Mouse (Mus musculus): ENCODE data around the gene Coa3. TPM values are rescaled to one million over a fixed set of nuclear protein-coding genes. Genes with fewer than 3 reads are reported as not detected.

The Coa3 gene
- polyA plus RNA-seq, 1 experiment, result 336 TPM

DNA sequence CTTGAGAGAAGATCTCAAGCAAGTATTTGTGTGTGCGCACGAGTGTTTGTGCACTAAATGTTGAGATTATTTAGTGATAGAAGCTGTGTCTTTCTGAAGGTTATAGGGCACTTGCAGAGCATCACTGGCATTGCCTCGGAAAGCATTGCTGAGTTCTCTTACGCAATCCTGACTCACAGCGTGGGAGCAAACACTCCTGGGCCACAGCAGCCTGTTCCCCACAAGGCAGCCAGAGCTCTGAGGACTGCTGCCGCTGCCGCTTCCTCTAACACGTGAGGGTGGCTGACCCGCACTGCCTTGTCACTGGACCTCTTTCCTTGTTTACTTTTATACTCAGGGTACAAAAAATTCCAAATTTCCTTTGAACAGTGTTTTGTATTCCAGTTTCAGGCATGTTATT lies 8.4 kb upstream of the Coa3 start:
- 71% methylated on average over 9 of the region's 9 CpGs for WGBS
- no peak for DNase-seq (ENCODE audit: low read depth, low spot score)

DNA sequence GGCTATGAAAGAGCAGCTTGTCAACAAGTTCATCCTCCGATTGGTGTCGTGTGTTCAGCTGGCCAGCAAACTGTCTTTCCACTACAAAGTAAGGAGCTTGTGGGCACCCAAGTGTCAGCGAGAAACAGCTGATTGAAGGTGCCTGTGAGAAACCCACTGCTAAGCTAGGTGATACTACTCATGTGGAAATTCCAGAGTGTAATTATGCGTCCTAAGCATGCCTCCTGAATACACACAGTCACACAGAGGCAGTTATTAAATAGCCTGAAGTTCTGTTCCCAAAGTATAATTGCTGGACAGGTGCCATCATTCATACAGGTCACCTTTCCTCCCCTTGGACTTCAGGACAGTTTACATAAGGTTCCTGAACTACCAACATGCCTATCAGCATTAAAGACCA lies 4.9 kb upstream of the Coa3 start:
- DNase-seq (ENCODE audit: low read depth, low spot score), result no peak
- WGBS, result 27% methylated on average over 4 of the region's 4 CpGs

DNA sequence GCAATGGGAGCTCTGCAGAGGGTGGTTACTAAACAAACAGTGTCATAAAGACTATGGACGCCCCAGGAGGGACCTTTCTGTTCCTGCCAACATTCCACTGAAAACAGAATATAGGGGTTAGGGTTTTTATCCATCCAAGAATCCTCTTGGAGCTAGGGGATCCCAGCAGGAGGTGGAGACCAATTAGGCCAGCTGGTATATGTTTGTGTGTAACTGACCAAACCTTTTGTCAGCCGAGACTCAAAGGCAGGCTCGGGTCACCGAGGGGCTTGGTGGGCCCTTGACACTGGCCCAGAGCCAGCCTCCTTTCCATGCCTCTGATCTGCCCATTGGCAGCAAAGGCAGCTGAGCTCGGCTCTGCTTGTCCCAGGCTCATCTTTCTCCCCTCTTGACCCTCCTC lies 4.0 kb upstream of the Coa3 start:
- 11% methylated on average over 5 of the region's 5 CpGs for WGBS
- DNase-seq (ENCODE audit: low read depth, low spot score), result no peak

DNA sequence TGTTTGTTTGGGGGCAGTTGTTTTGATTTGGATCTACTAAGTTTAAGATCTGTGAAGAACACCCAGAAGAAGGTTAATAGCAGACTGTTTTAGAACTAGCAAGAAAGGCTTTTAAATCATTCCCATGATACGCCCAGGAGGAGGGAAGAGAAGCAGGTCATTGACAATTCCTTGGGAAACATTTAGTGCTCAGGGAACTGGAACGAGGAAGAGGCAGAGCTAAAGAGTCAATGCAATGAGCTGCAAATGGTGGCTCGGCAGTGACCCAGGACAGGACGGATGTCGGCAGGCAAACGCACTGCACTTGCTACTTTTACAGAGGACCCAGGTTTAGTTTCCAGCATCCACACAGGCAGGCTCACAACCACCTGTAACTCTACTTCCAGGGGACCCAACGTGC lies 1.9 kb upstream of the Coa3 start:
- no peak for DNase-seq (ENCODE audit: low read depth, low spot score)
- WGBS, result 44% methylated on average over 7 of the region's 7 CpGs

DNA sequence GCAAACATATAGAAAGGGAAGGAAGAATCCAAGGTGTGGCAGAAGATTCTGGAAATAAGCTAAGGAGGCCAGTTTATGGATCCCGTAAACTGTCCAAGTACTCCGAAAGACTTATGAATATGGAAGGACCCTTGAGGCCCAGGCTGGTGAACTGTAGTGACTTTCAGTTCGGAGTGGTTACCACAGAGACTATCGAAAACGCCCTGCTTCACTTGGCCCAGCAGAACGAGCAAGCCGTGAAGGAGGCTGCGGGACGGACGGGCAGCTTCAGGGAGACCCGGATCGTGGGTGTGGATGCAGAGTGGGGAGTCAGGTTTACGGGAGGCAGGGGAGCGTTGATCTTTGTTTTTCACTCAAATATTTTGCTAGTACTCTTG lies 267 bp upstream of the Coa3 start:
- WGBS, result 46% methylated on average over 14 of the region's 14 CpGs

DNA sequence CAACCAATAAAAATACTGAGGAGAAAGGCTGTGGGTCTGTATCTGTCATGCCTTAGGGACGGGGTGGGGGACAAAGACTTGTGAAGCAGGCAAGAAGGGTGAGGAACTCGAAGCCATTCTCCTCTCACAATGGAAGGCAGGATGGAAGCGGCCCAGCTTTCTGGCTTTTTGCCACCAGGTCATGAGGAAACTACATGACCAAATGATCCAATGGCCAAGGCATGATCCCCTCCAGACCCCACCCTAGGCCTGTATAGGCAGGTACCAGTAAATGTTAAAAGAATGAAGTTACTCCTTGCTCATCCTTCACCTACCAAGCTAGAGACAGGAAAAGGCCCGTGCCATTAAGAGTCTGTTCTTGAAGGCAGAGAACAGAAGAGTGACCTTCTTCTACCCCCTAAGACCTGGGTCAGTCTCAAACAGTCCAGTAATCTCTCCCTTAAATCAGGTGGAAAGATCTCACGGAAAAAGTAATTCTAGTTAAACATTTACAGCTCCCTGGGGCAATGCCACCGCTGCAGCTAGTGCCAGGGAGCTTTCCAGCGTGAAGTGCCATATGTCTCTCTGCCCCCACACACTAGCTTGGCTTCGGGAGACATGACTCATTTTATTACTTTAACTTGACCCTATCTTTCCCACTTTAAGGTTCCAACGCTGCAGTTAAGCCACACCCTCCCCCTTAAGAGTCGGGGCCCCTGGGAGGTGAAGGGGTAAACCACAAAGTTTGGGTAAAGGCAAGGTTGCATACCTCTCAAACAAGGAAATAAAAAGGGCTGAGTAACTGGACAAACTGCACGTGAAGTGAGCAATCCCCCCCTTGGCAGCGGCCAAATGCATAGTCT lies 1.3 kb downstream of the Coa3 start:
- peak; percentile 85 for DNase-seq (ENCODE audit: low read depth, low spot score)
- WGBS, result 25% methylated on average over 12 of the region's 12 CpGs

More for the DNA sequence above, 267 bp upstream of the Coa3 start:
- DNase-seq (ENCODE audit: low read depth, low spot score), result no peak

- 45% methylated on average over 27 of the region's 27 CpGs for WGBS
- no peak for DNase-seq (ENCODE audit: low read depth, low spot score)
Measured at GRCm38 (mm10) chr11:101276319-101277070, 2.4 kb downstream of the Coa3 start.

DNA sequence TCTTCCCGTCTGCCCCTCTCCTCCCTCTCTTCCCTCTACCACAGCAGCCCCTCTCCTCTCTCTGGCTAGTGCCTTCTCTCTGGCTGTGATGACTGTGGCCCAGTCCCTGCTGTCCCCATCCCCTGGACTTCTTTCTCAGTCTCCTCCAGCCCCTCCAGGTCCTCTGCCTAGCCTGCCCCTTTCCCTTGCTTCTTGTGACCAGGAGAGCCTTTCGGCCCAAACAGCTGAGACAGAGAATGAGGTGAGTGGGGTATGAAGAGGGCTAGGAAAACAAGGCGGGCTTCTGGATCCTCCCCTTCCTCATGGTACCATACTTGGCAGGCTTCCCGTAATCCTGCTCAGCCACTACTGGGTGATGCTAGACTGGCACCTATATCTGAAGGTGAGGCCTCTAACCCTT lies 3.6 kb downstream of the Coa3 start:
- no peak for DNase-seq (ENCODE audit: low read depth, low spot score)
- WGBS, result 66% methylated on average over 4 of the region's 4 CpGs

DNA sequence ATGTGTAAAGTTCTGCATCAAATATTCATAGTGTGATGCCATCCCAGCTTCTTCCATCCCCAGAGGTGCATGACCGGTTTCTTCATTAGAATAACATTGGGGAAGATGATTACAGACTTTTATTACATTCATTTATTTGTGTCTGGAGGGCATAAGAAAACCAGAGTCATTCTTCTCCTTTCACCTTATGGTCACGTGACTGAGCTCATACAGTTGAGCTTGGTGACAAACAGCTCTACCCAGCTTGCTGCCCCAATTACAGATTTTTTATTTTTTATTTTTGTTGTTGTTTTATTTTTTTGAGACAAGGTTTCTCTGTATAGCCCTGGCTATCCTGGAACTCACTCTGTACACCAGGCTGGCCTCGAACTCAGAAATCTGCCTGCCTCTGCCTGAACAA lies 6.5 kb downstream of the Coa3 start:
- WGBS, result 81% methylated on average over 3 of the region's 3 CpGs
- no peak for DNase-seq (ENCODE audit: low read depth, low spot score)

DNA sequence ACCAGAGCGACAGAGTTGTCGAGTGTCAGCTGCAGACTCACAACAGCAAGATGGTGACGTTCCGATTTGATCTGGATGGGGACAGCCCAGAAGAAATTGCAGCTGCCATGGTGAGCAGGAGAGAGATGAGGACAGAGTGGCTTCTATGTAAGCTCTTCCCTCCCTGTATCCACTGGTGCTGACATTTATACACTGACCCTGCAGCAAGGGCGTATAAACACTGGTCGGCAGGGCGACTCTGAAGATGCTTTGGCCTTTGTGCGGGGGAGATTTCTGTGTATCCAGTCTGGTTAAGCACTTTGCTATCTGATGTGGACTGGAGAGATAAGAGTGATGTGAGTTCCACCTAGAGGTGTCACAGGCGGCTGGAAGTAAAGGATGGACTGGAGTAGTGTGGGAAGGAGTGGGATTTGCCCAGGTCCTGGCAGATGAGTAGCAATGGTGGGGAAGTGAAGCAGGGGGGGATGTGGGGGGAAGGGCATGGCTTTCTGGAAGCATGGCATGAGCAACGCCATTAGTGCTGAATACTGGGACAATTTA lies 9.3 kb downstream of the Coa3 start:
- no peak for DNase-seq (ENCODE audit: low read depth, low spot score)
- 44% methylated on average over 10 of the region's 10 CpGs for WGBS

DNA sequence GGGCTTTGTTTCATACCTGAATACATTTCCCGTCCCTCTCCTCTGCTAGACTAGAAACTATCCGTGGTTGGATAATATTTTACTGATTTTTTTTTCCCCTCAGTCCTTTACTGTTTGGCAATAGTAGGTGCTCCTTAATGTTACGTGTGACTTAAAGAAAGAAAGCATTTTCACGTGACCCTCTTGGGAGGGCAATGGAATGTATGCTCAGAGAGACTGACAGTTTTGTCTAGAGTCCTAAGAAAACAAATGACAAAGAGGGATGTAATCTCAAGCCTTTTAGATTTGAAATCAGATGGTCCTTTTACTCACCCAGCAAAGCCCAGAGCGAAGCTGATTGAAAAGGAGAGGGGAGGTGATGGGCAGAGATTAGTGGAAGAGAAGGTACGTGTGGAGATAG lies 13.0 kb downstream of the Coa3 start:
- DNase-seq (ENCODE audit: low read depth, low spot score), result no peak
- WGBS, result 72% methylated on average over 6 of the region's 6 CpGs

GRCm38 (mm10) chr11:101264954-101265471 lies 13.9 kb downstream of the Coa3 start:
- WGBS, result 67% methylated on average over 31 of the region's 31 CpGs
- DNase-seq (ENCODE audit: low read depth, low spot score), result no peak

DNA sequence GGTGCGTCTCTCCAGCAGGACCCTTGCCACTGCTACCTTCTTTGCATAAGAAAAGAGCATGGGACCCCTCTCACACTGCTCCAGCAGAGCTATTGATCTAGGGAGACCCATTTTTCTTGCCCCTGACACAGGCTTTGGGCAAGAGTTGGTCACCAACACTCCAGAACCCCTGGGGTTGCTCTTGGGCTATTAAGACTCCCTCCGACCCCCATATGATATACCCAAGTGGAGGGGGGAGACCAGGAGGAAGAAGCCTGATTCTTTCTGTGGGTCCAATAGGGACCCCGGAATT lies 15.0 kb downstream of the Coa3 start:
- DNase-seq (ENCODE audit: low read depth, low spot score), result no peak
- WGBS, result 77% methylated on average over 3 of the region's 3 CpGs

- 61% methylated on average over 32 of the region's 32 CpGs for WGBS
- no peak for DNase-seq (ENCODE audit: low read depth, low spot score)
Measured at GRCm38 (mm10) chr11:101263138-101263988, 15.6 kb downstream of the Coa3 start.

- WGBS, result 8% methylated on average over 24 of the region's 24 CpGs
- no peak for DNase-seq (ENCODE audit: low read depth, low spot score)
Measured at GRCm38 (mm10) chr11:101262272-101262967, 16.5 kb downstream of the Coa3 start.

DNA sequence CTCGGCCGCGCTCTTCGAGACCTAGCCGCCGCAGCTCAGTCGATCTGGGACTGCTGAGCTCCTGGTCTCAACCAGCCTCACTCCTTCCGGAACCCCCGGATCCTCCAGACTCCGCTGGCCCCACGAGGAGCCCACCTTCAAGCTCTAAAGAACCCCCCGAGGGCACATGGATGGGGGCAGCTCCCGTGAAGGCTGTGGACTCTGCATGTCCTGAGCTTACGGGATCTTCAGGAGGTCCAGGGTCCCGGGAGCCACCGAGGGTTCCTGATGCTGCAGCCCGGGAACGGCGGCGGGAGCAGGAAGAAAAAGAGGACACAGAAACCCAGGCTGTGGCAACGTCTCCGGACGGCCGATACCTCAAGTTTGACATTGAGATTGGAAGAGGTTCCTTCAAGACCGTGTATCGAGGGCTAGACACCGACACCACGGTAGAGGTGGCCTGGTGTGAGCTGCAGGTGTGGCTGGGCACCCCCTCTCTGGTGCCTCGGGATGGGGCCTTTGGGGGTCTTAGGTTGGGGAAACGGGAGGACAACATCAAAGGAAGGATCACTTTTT lies 18.0 kb downstream of the Coa3 start:
- DNase-seq (ENCODE audit: low read depth, low spot score), result no peak
- 1% methylated on average over 30 of the region's 30 CpGs for WGBS

GRCm38 (mm10) chr11:101259948-101260825 lies 18.7 kb downstream of the Coa3 start, which contains the start of gene Wnk4:
Wnk4 (plus strand) TSS chr11:101260567.
- WGBS, result 1% methylated on average over 43 of the region's 43 CpGs
- no peak for DNase-seq (ENCODE audit: low read depth, low spot score)

GRCm38 (mm10) chr11:101259261-101259712 lies 19.6 kb downstream of the Coa3 start:
- DNase-seq (ENCODE audit: low read depth, low spot score), result no peak
- 16% methylated on average over 6 of the region's 6 CpGs for WGBS
